Mouse (Mus musculus) heart, postnatal 25 days (tissue): ENCODE data around the gene Egf. TPM values are rescaled to one million over a fixed set of nuclear protein-coding genes. Genes with fewer than 3 reads are reported as not detected.

ENCODE experiments used
- microRNA-seq: library from miRNA; unstranded; fragments of <30 nt; microRNA quantifications from one replicate; pipeline ENCODE4 v1.2.0, GENCODE M21; 2022
- total RNA-seq, 2 experiments: library from RNA; stranded (reverse); gene quantifications; 2 replicates each; pipeline ENCODE4 v1.2.3; 2021

Gene Egf
- total RNA-seq, 2 experiments from 2014 or later: 1.4 to 1.7 TPM

Small RNA genes within 50 kb of the gene (microRNA-seq; reads per million reads assigned to microRNA genes)
- gene Gm24515: not detected

Other genes starting within 250 kb of the Egf start
- 1 to 10 TPM; 1.4 to 1.5 TPM for gene Elovl6, start 223.0 kb downstream of the Egf start, total RNA-seq
- gene Lrit3, start 48.7 kb upstream of the Egf start, total RNA-seq: not detected
- not detected for gene Rrh, start 67.3 kb upstream of the Egf start, total RNA-seq
- 10 to 100 TPM; 18.6 to 18.9 TPM for gene Gar1, start 76.1 kb upstream of the Egf start, total RNA-seq
- gene Cfi, start 80.6 kb upstream of the Egf start, total RNA-seq: 1 to 10 TPM in 1 of 2 experiments, under 1 TPM in 1; 0.73 to 1.1 TPM
- gene Pla2g12a, start 123.3 kb upstream of the Egf start, total RNA-seq: 10 to 100 TPM; 41.5 to 50.2 TPM
- gene Casp6, start 146.1 kb upstream of the Egf start, total RNA-seq: 10 to 100 TPM; 11.8 to 12.2 TPM
- 1 to 10 TPM; 1.8 to 2.2 TPM for gene Mcub, start 214.9 kb upstream of the Egf start, total RNA-seq